Mouse (Mus musculus): ENCODE results near the gene Psmg4.

Psmg4 gene

DNA sequence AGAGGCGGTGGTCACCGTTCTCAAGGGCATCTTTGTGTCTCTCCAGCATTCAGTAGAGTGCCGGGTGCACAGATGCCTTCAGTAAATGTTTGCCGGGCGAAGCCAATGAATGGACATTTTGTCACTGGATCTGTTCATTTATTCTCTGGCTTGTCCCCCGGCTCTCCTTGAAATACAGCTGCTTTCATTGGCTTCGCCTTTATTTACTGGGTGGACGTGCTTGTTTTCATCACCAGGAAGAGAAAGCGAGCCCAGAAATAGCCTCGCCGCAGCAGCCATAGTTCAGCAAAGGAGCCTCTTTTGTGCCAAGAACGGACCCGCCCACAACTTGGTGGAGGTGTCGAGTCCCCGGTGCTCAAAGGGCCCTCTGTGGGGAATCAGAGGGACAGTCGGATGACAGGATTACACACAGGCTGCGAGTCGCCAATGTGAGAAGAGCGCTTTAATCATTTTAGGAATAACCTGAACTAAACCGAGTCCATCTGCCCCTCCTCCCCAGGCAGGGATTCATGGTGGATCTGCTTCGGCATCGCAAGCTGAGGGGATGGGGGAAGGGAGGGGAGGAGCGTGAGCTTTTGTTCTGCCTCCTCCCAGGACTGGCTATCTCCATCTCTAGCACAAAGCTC, 13.9 kb upstream of the Psmg4 start:
- peak; percentile 62 for DNase-seq (ENCODE audit: low spot score)

DNA sequence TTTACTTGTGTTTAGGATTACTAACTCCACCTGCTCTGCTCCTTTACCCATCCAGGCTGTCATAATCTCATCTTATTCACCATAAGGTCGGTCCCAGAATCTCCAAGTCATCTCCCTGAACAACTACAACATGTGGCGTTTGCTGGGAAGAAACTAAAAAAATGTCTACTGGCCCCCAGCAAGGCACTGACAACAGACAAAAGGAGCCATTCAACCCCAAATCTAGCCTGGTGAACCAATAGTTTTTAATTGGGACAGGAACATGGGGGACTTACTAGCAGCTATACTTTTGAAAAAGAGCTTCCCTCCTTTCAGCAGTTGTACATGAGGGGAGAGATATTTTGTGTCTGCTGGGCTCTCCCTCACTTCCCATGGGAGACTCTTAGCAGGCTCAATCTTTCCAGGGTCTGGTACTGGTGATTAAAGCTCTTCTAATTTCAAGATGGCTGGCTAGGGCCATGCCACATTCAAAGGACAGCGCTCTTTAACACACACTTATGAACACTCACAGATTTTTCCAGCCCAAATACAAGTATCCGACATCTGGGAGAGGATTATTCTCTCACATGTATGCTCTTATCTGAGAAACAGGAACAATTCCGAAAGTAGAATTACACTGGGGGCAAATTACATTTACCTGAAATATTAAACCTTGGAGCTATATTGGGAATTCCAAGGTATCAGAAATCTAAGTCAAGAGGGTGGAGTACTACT, 13.1 kb upstream of the Psmg4 start:
- no peak for DNase-seq (ENCODE audit: low spot score)

- DNase-seq (ENCODE audit: low spot score), result no peak
Observed at GRCm38 (mm10) chr13:34150271-34151027, 12.3 kb upstream of the Psmg4 start.

GRCm38 (mm10) chr13:34151425-34151824, 11.3 kb upstream of the Psmg4 start:
- DNase-seq (ENCODE audit: low spot score), result no peak

GRCm38 (mm10) chr13:34152695-34153094, 10.1 kb upstream of the Psmg4 start:
- DNase-seq (ENCODE audit: low spot score), result no peak

DNA sequence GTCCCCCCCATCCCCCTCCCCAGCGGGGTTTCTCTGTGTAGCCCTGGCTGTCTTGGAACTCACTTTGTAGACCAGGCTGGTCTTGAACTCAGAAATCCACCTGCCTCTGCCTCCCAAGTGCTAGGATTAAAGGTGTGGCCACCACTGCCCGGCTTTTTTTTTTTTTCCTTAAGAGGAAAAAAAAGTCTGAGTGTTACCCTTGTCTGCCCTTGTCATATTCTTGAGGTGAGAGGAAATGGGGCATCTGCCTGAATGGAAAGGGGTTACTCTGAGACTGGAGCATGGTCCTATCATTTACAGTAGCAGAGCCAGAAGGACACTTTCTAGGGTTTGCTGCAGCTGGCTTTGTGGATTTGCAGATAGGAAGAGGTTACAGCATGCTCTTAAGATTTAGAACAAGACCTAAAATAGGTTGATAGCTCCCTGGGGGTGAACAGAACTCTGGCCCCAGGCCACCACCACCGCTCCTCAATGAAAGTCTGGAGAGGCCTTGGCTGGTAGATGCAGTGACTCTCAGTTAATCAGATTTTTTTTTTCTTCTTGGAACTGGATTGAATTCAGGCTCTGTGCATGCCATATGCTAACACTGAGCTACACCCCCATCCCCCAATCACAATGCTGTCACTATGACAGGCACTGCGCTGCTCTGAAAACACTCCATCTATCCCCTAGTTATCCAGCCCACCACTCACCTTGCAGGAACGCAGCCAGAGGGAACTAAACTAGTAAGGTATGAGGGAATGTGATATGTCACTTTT, 9.3 kb upstream of the Psmg4 start:
- DNase-seq (ENCODE audit: low spot score), result peak; percentile 74

- DNase-seq (ENCODE audit: low spot score), result peak; percentile 89
Observed at GRCm38 (mm10) chr13:34154217-34154930, 8.4 kb upstream of the Psmg4 start.

DNA sequence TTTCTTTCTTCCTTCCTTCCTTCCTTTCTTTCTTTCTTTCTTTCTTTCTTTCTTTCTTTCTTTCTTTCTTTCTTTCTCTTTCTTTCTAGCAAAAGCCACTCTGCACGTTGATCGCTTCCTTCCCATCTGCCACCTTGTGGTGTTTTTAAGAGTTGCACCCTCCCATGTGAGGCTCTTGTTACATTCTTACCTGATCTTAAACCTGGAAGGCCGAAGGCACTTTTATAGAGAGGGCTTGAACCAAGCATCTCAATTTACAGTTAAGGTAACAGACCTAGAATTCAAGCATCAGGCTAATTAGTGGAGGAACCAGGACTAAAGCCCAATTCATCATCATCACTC, 7.9 kb upstream of the Psmg4 start:
- DNase-seq (ENCODE audit: low spot score), result peak; percentile 78

DNA sequence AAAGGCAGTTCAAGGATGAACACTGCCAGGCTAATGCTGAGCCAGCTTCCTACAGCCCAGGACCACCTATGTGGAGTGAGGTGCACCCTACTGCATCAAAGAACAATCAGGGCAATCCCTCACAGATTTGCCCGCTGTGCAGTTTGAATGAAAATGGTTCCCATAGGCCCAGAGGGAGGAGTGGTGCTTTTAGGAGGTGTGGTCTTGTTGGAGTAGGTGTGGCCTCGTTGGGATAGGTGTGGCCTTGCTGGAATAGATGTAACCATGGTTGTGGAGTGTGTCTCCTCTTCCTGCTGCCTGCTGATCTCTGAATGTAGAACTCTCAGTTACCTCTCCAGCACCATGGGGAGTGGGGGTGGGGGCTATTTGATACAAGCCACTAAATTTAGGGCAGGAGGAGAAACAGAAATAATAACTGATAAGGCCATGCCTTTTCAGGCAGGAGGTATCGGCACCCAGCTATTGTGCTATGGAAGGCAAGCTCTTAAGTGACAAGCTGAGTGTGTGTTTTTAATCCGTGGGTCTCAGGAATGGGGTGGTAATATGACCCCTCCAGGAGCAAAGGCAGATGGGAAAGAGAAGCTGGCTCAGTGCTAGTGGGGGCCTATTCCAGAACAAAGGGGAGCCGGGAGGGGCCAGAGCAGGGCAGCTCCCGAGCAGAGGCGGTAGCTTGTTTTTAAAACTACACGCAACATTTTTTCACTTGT, 6.5 kb upstream of the Psmg4 start:
- no peak for DNase-seq (ENCODE audit: low spot score)

DNA sequence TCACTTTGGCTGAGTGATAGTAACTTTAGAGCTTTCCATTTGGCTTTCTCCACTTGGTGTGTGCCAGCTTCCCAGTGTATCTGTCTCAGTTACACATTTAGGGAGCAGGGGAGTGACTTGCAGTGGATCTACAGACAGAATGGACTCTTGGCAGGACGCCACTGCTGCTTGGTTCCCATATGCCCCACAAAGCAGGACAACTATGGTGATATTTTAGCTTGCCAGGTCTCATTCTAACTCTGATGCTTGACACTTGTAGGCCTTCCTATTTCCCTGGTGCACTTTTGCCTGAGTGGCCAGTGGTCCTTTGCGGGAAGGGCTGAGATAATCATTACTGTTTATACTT, 6.0 kb upstream of the Psmg4 start:
- no peak for DNase-seq (ENCODE audit: low spot score)

DNA sequence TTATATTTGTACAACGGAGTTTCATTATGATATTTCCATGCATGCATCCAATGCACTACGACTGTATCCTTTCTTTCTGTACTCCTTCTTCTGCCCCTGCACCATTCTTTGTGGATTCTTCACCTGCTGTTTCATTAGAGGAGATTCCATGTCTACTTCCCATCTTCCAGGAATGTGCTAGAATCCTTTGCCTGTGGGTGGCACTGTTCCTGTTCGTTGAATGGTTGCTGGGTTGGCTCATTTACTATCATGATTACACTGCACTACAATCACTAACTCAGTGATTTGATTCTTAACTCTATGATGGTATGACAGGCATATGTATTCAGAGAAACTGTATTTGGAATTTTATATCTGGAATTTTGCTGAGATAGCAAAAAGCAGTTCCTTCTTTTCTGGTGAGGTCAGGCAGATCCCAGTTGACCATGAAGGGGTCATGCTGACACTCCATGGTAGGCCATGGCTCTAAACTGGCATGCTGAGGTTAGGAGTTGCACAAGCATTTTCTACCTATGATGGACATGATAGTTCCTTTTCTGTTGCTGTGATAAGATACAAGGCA, 5.1 kb upstream of the Psmg4 start:
- no peak for DNase-seq (ENCODE audit: low spot score)

DNA sequence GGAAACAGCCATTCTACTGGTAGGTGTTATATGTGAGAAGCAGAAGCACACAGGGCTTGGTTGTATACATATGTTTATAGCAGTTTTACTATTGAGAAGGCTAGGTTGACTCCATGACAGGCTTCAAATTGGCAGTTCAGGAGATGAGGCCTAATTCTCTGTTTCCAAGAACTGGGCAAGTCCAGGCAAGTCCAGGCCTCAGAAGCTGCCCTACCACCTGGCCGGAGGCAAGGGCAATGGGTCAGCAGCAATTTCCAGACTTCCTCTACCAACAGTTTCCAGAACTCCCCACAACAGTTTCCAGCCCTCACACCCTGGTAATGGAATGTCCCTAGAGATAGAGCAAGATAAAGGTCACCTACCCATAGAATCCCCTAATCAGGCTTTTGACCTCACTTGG, 2.8 kb upstream of the Psmg4 start:
- no peak for DNase-seq (ENCODE audit: low spot score)

- DNase-seq (ENCODE audit: low spot score), result peak; percentile 12
Observed at GRCm38 (mm10) chr13:34163304-34163975, 676 bp downstream of the Psmg4 start.

DNA sequence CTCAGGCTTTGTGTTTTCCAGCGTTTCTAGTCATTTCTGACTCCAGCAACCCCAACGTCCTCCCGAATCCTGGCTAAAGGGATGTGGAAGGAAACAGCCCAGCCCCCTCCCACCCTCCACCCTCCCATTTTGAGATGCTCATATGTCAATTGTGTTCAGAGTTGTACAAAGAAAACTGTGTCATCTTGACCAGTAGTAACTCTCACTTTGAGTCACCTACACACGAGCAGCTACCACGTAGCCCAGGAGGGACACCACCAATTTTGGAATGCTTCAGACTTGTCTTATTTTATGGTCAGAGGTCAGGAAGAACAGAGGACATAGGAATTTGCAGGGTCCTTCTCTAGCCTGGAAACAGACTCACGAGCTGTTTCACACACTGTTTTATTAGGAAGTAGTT, 11.3 kb downstream of the Psmg4 start:
- DNase-seq (ENCODE audit: low spot score), result no peak

GRCm38 (mm10) chr13:34181624-34182023, 18.9 kb downstream of the Psmg4 start:
- DNase-seq (ENCODE audit: low spot score), result peak; percentile 6

- no peak for DNase-seq (ENCODE audit: low spot score)
Observed at GRCm38 (mm10) chr13:34185371-34185770, 22.6 kb downstream of the Psmg4 start.

GRCm38 (mm10) chr13:34187571-34187970, 24.8 kb downstream of the Psmg4 start:
- DNase-seq (ENCODE audit: low spot score), result peak; percentile 73

DNA sequence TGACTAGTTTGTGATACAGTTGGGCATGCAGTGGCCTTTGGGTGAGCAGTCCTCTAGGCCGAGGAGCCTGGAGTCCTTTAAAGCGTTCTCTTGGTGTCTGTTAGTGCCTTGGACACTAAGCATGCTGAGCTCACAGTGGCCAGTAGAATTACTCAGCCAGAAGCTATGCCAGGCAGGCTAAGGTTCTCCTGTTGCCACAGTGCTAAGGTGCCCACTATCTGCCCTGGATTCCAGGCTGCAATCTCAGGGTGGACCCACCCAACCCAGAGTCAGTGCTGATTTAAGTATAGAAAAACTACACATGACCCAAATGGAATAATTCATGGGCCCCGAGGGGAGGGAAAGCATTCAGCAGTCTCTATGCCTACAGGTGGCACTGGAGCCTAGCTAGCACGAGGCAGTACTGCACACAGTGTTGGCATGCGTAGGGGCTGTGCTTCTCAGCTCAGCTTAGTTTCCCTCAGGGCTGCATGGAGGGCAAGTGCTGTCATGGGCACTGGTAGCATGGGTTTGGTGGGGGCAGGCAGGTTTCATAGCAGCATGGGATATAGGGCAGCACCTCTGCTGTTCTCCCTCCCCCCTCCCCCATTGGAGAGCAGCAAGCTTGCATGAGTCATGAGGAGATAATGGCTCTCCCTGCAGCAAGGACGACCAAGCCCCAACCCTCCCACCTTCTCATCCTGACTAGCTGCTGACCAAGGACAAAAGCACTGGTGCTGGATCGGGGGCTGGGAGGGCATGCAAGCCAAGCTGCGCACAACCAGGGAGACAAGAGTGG, 29.8 kb downstream of the Psmg4 start:
- peak; percentile 8 for DNase-seq (ENCODE audit: low spot score)

DNA sequence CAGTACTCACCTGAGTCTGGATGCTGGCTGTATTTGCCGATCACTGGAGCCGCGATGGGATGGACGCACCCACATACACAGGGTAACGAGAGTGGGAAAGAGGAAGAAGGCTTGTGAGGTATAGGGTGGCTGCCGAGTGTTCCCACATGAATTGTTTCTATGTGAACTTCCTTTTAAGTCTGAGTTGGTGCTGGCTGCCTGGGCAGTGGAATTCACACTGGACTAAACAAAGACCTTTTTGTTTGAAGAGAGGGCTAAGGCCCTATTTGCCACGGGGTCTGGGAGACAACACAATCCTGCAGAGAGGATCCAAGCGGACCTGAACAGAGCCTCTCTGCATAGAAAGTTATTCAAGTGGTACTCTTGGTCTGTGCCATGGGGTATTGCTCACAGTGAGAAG, 30.6 kb downstream of the Psmg4 start:
- DNase-seq (ENCODE audit: low spot score), result no peak

DNA sequence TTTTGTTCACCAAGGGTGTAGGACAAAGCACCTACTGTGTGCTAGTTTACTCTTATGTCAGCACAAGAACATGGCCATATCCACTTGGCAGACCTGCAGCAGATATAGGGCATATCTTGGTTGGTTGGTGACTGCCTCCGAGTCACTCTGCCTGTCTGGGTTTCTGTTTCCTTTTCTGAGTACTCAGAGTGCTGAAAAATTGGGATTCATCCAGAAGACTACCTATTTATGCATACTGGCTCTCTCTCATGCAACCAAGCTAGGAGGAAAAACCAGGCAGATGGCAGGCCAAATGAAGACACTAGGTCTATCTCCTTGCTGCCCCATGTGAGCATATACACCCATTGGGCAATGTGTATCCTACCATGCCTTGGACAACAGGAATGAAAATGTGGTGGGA, 32.9 kb downstream of the Psmg4 start:
- no peak for DNase-seq (ENCODE audit: low spot score)

All from MN1 (cell line).